ENCODE assay signal across 8 mouse cellular contexts in genomic region chr7:12949872-12950229, GRCm38 (mm10). TPM values are rescaled to one million over a fixed set of nuclear protein-coding genes. Genes with fewer than 3 reads are reported as not detected.
DNase-seq lines count a peak whose midpoint lies in the region; ATAC-seq and TF ChIP-seq lines count a peak whose summit lies in the region.

No protein-coding gene starts in this region.

- dilution Hi-C loops in CH12.LX (cut with MboI; ENCODE audit: extremely low pct_ligation_motif_present, extremely low pct_unique_long_range_greater_than_20kb, low sequenced_read_pairs): no loop called here

- TF ChIP-seq POLR2A in CH12.LX (IDR thresholded peaks at IDR 0.05; ENCODE audit: low read depth, low read length): no peak

- H3K4me3 ChIP-seq in heart, embryonic 10.5 days: peak overlapping the region; percentile 67
- H3K4me3 ChIP-seq in CH12.LX (replicated peaks in 1 of 3; ENCODE audit: low read depth in 2 of 3, low read length in 2 of 3, poor library complexity in 1 of 3) (peak overlapping the region; percentile 67 to 87 (median 78)), macrophage (ENCODE audit: inconsistent target) (peak overlapping the region; percentile 53)
- H3K4me3 ChIP-seq in forebrain, embryonic 16.5 days (replicated peaks; ENCODE audit: low read length): peak overlapping the region; percentile 62

- TF ChIP-seq RAD21 in CH12.LX (IDR thresholded peaks at IDR 0.05; ENCODE audit: low read depth, low read length): no peak

- H3K9ac ChIP-seq in CH12.LX (ENCODE audit: insufficient read depth, low read depth): peak overlapping the region; percentile 87
- peak overlapping the region; percentile 67 for H3K9ac ChIP-seq in forebrain, embryonic 16.5 days (replicated peaks; ENCODE audit: low read depth, low read length)

- peak overlapping the region; percentile 89 for H3K4me2 ChIP-seq in CH12.LX (ENCODE audit: insufficient read depth, low read depth, poor library complexity, severe bottlenecking)
- H3K4me2 ChIP-seq in forebrain, embryonic 16.5 days (ENCODE audit: low read length): peak overlapping the region; percentile 95

- no peaks in the 10 kb centered on the region for H3K27me3 ChIP-seq in heart, embryonic 10.5 days (ENCODE audit: insufficient read depth, poor library complexity, severe bottlenecking)
- H3K27me3 ChIP-seq in CH12.LX (replicated peaks): no peaks in the 10 kb centered on the region
- no peaks in the 10 kb centered on the region for H3K27me3 ChIP-seq in forebrain, embryonic 16.5 days (replicated peaks; ENCODE audit: control insufficient read depth, insufficient read depth, low read length)

- peaks cover 6% of the 10 kb centered on the region for H3K4me1 ChIP-seq in heart, embryonic 10.5 days
- peaks cover 0 to 33% of the 10 kb centered on the region in 2 experiments; a peak in 3 of 4 replicates for H3K4me1 ChIP-seq in CH12.LX (ENCODE audit: control insufficient read depth in 1 of 2, insufficient read depth in 2 of 2)
- peaks cover 10% of the 10 kb centered on the region for H3K4me1 ChIP-seq in forebrain, embryonic 16.5 days (replicated peaks; ENCODE audit: control insufficient read depth, insufficient read depth, low read length)

- 0 out of 2 replicates have a peak, but pooled peaks have one; percentile 2 for ATAC-seq in forebrain, embryonic 16.5 days

- 10% methylated on average over 16 of the region's 16 CpGs for WGBS in heart, embryonic 10.5 days
- WGBS in forebrain, embryonic 16.5 days: 15% methylated on average over 16 of the region's 16 CpGs
- WGBS in macrophage (ENCODE audit: missing documents): 5% methylated on average over 16 of the region's 16 CpGs

- TF ChIP-seq CTCF in CH12.LX (conservative IDR thresholded peaks at IDR 0.05 in 1 of 2, IDR thresholded peaks at IDR 0.05 in 1 of 2; ENCODE audit: low read depth in 2 of 2, low read length in 2 of 2): no peak

- in situ Hi-C loops in CH12.LX (cut with MboI; ENCODE audit: low pct_ligation_motif_present, low pct_unique_long_range_greater_than_20kb, low sequenced_read_pairs): no loop called here

- H3K27ac ChIP-seq in heart, embryonic 10.5 days: peak overlapping the region; percentile 91
- H3K27ac ChIP-seq in CH12.LX (ENCODE audit: insufficient read depth, low read depth) (peak overlapping the region; percentile 33), macrophage (peak overlapping the region; percentile 45)
- peak overlapping the region; percentile 80 for H3K27ac ChIP-seq in forebrain, embryonic 16.5 days (ENCODE audit: low read length)

- no peaks in the 10 kb centered on the region for H3K36me3 ChIP-seq in heart, embryonic 10.5 days
- H3K36me3 ChIP-seq in CH12.LX (replicated peaks in 1 of 2; ENCODE audit: control insufficient read depth in 1 of 2, insufficient read depth in 1 of 2, low read length in 1 of 2): no peaks in the 10 kb centered on the region
- no peaks in the 10 kb centered on the region for H3K36me3 ChIP-seq in forebrain, embryonic 16.5 days (ENCODE audit: control insufficient read depth, insufficient read depth)
- H3K36me3 ChIP-seq in macrophage (ENCODE audit: inconsistent target): no peaks in the 10 kb centered on the region

- H3K79me2 ChIP-seq in CH12.LX (replicated peaks; ENCODE audit: control insufficient read depth, extremely low read depth, insufficient read depth, poor library complexity, severe bottlenecking): no peaks in the 10 kb centered on the region
- no peaks in the 10 kb centered on the region for H3K79me2 ChIP-seq in macrophage (ENCODE audit: inconsistent target)

- TF ChIP-seq EP300 in CH12.LX (IDR thresholded peaks at IDR 0.05; ENCODE audit: low read length): no peak

- H3K9me3 ChIP-seq in heart, embryonic 10.5 days: no peaks in the 10 kb centered on the region
- H3K9me3 ChIP-seq in CH12.LX (replicated peaks; ENCODE audit: low read length): no peaks in the 10 kb centered on the region
- H3K9me3 ChIP-seq in forebrain, embryonic 16.5 days (ENCODE audit: control insufficient read depth, low read length): no peaks in the 10 kb centered on the region

- DNase-seq in heart, embryonic 10.5 days (ENCODE audit: low spot score): no peak
- no peak for DNase-seq in heart, adult 9 months (ENCODE audit: low spot score in 2 of 2)
- no peak for DNase-seq in CH12.LX (ENCODE audit: extremely low read depth)
- DNase-seq in Muller cell, postnatal 12 days (ENCODE audit: inconsistent ontology term): no peak
- no peak for DNase-seq in ovary, postnatal 36 days (ENCODE audit: low spot score)
- DNase-seq in spleen, postnatal 10 days (ENCODE audit: low spot score in 2 of 2): no peak

TF ChIP-seq in CH12.LX, 34 proteins besides CTCF, POLR2A, EP300 and RAD21:
- peak; percentile 4; the same call in 1 of the 2 replicates for TF ChIP-seq IRF4 (IDR thresholded peaks at IDR 0.05; ENCODE audit: low read depth, low read length)
- peak; percentile 3 for TF ChIP-seq SIN3A (IDR thresholded peaks at IDR 0.05; ENCODE audit: low read length)
- TF ChIP-seq JUND (conservative IDR thresholded peaks at IDR 0.05; ENCODE audit: low read depth, low read length): no peak
- no peak for TF ChIP-seq ZKSCAN1 (IDR thresholded peaks at IDR 0.05; ENCODE audit: borderline replicate concordance, low read depth, low read length)
- TF ChIP-seq CHD2 (IDR thresholded peaks at IDR 0.05; ENCODE audit: low read length): no peak
- TF ChIP-seq POLR2AphosphoS2 (IDR thresholded peaks at IDR 0.05; ENCODE audit: low read depth, low read length): no peak

RNA-seq across cellular contexts. Expression of gene Zfp324, which starts 15.8 kb away (rescaled TPM):
- 7.8 and 8.4 TPM in 2 replicates for polyA plus RNA-seq in heart, embryonic 10.5 days (2016; fragmentation: Nextera tagmentation; extraction: Ambion mirVana)
- total RNA-seq in CH12.LX (2012; rRNA removed): 6.4 and 8.7 TPM in 2 replicates
- total RNA-seq in CH12.LX (2014; rRNA removed): 6.3 and 7.3 TPM in 2 replicates
- polyA plus RNA-seq in CH12.LX (2012; ENCODE audit: insufficient read length, low read depth): 3.8 and 4.2 TPM in 2 replicates
- 16.8 and 17.4 TPM in 2 replicates for polyA plus RNA-seq in forebrain, embryonic 16.5 days (2015; fragmentation: Nextera tagmentation; extraction: Ambion mirVana)
- total RNA-seq in macrophage (2018; cell fraction: chromatin; rRNA removed): 10 to 100 TPM in 6 of 26 experiments, 1 to 10 TPM in 13, under 1 TPM in 7; 0.31 to 16.5 (median 3.4) TPM
- 1 to 10 TPM in 23 of 26 experiments, under 1 TPM in 3; 0.43 to 6.6 (median 4.0) TPM for total RNA-seq in macrophage (2018; cell fraction: cytosol; rRNA removed)
- total RNA-seq in macrophage (2018; cell fraction: nucleus; rRNA removed): 10 to 100 TPM in 4 of 26 experiments, 1 to 10 TPM in 18, under 1 TPM in 4; 0.29 to 11.3 (median 4.2) TPM
- 3.0 to 3.7 TPM (median 3.1 TPM) in 3 replicates for polyA plus RNA-seq in macrophage (2018)

RNA-seq across cellular contexts. Expression of gene Rnf225, which starts 22.6 kb away (rescaled TPM):
- 1.1 TPM in 2 replicates for polyA plus RNA-seq in heart, embryonic 10.5 days (2016; fragmentation: Nextera tagmentation; extraction: Ambion mirVana)
- 1.1 and 1.3 TPM in 2 replicates for total RNA-seq in CH12.LX (2012; rRNA removed)
- total RNA-seq in CH12.LX (2014; rRNA removed): 0.89 and 0.90 TPM in 2 replicates
- 3.4 and 4.0 TPM in 2 replicates for polyA plus RNA-seq in CH12.LX (2012; ENCODE audit: insufficient read length, low read depth)
- 0.65 and 0.67 TPM in 2 replicates for polyA plus RNA-seq in forebrain, embryonic 16.5 days (2015; fragmentation: Nextera tagmentation; extraction: Ambion mirVana)
- 1 to 10 TPM in 2 of 26 experiments, under 1 TPM in 21, not detected in 3; 0.23 to 1.8 (median 0.57) TPM for total RNA-seq in macrophage (2018; cell fraction: chromatin; rRNA removed)
- total RNA-seq in macrophage (2018; cell fraction: cytosol; rRNA removed): under 1 TPM in 22 of 26 experiments, not detected in 4; 0.03 to 0.65 (median 0.19) TPM
- total RNA-seq in macrophage (2018; cell fraction: nucleus; rRNA removed): 1 to 10 TPM in 3 of 26 experiments, under 1 TPM in 22, not detected in 1; 0.15 to 2.6 (median 0.51) TPM
- 0.07 TPM in 1 of 3 replicates, not detected in the others for polyA plus RNA-seq in macrophage (2018)

RNA-seq across cellular contexts. Expression of gene Rps5, which starts 27.8 kb away (rescaled TPM):
- polyA plus RNA-seq in heart, embryonic 10.5 days (2016; fragmentation: Nextera tagmentation; extraction: Ambion mirVana): 662 and 793 TPM in 2 replicates
- total RNA-seq in CH12.LX (2012; rRNA removed): 3,671 and 4,026 TPM in 2 replicates
- total RNA-seq in CH12.LX (2014; rRNA removed): 3,631 and 4,293 TPM in 2 replicates
- polyA plus RNA-seq in CH12.LX (2012; ENCODE audit: insufficient read length, low read depth): 2,088 and 2,166 TPM in 2 replicates
- polyA plus RNA-seq in forebrain, embryonic 16.5 days (2015; fragmentation: Nextera tagmentation; extraction: Ambion mirVana): 660 and 678 TPM in 2 replicates
- total RNA-seq in macrophage (2018; cell fraction: chromatin; rRNA removed): 100 to 1,000 TPM in 1 of 26 experiments, 10 to 100 TPM in 25; 16.7 to 174 (median 41.9) TPM
- 100 to 1,000 TPM; 545 to 842 (median 655) TPM for total RNA-seq in macrophage (2018; cell fraction: cytosol; rRNA removed)
- total RNA-seq in macrophage (2018; cell fraction: nucleus; rRNA removed): 100 to 1,000 TPM in 13 of 26 experiments, 10 to 100 TPM in 13; 43.6 to 163 (median 99.3) TPM
- 260 to 917 TPM (median 815 TPM) in 3 replicates for polyA plus RNA-seq in macrophage (2018)

RNA-seq across cellular contexts. Expression of gene Zfp446, which starts 27.8 kb away (rescaled TPM):
- polyA plus RNA-seq in heart, embryonic 10.5 days (2016; fragmentation: Nextera tagmentation; extraction: Ambion mirVana): 8.2 and 8.4 TPM in 2 replicates
- total RNA-seq in CH12.LX (2012; rRNA removed) (7.5 and 7.8 TPM in 2 replicates), CH12.LX (2014; rRNA removed) (11.9 and 12.8 TPM in 2 replicates)
- polyA plus RNA-seq in CH12.LX (2012; ENCODE audit: insufficient read length, low read depth) (12.5 and 12.9 TPM in 2 replicates), macrophage (2018) (1.6 to 1.8 TPM (median 1.7 TPM) in 3 replicates)
- polyA plus RNA-seq in forebrain, embryonic 16.5 days (2015; fragmentation: Nextera tagmentation; extraction: Ambion mirVana): 11.8 and 13.0 TPM in 2 replicates
- total RNA-seq in macrophage (2018; cell fraction: chromatin; rRNA removed): 10 to 100 TPM in 1 of 26 experiments, 1 to 10 TPM in 22, under 1 TPM in 3; 0.53 to 10.4 (median 4.5) TPM
- 1 to 10 TPM in 23 of 26 experiments, under 1 TPM in 3; 0.57 to 2.7 (median 1.9) TPM for total RNA-seq in macrophage (2018; cell fraction: cytosol; rRNA removed)
- 1 to 10 TPM in 25 of 26 experiments, under 1 TPM in 1; 0.69 to 9.5 (median 3.7) TPM for total RNA-seq in macrophage (2018; cell fraction: nucleus; rRNA removed)

RNA-seq across cellular contexts. Expression of gene Slc27a5, which starts 48.1 kb away (rescaled TPM):
- polyA plus RNA-seq in heart, embryonic 10.5 days (2016; fragmentation: Nextera tagmentation; extraction: Ambion mirVana): not detected in 2 replicates
- total RNA-seq in CH12.LX (2012; rRNA removed) (0.04 TPM in 1 of 2 replicates, not detected in the other), CH12.LX (2014; rRNA removed) (not detected in 2 replicates)
- polyA plus RNA-seq in CH12.LX (2012; ENCODE audit: insufficient read length, low read depth) (not detected in 2 replicates), macrophage (2018) (not detected in 3 replicates)
- 0.21 and 0.75 TPM in 2 replicates for polyA plus RNA-seq in forebrain, embryonic 16.5 days (2015; fragmentation: Nextera tagmentation; extraction: Ambion mirVana)
- total RNA-seq in macrophage (2018; cell fraction: chromatin; rRNA removed): not detected
- not detected for total RNA-seq in macrophage (2018; cell fraction: cytosol; rRNA removed)
- total RNA-seq in macrophage (2018; cell fraction: nucleus; rRNA removed): under 1 TPM in 1 of 26 experiments, not detected in 25; 0.82 TPM

Comparison
In these comparisons a context has a peak if more than half of its experiments do, and no peak if none do; other contexts are left out.
1. H3K27ac ChIP-seq: peak in every context shown above with its lines; median percentile 91 in heart, embryonic 10.5 days; 80 in forebrain, embryonic 16.5 days; 45 in macrophage; 33 in CH12.LX.